ENCODE assay signal across 9 mouse cellular contexts in the genomic region with DNA sequence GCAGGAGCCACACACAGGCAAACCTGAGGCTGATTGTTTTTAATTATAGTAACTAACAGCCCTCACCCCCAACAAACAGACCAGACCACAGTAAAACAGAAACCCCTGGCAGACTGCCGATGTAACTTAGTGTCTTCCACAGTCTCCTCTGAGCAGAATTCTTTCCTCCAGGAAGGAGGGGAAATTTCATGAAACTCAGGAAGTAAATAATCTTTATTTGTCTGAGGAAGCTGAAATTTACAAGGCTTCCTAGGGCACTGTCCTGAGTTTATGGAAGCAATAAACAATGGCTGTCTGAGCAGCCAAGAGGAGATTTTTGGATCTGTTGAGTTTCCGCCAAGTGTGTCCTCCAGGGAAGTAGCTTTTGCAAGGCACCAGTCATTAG. TPM values are rescaled to one million over a fixed set of nuclear protein-coding genes. Genes with fewer than 3 reads are reported as not detected.
DNase-seq lines count a peak whose midpoint lies in the region; ATAC-seq and TF ChIP-seq lines count a peak whose summit lies in the region.
"Had no signal": no experiment of that assay in that cellular context is flagged by ENCODE, and none has a peak within 500 bp of the region (broad histone marks: within the 10 kb centered on the region; RNA-seq: fewer than 3 reads in every experiment).

No protein-coding gene starts in this region.

- intact Hi-C loops in left cerebral cortex, postnatal 36 days (cut with DNase I): loop anchor here (5.0 kb wide), 1 partner anchor 157 kb away; no protein-coding TSS in a partner anchor

- 0 out of 2 replicates have a peak, but pooled peaks cover under 1% of the 10 kb centered on the region for H3K36me3 ChIP-seq in heart, embryonic 10.5 days
- H3K36me3 ChIP-seq in embryonic facial prominence, embryonic 13.5 days: no peaks in the 10 kb centered on the region
- no peaks in the 10 kb centered on the region for H3K36me3 ChIP-seq in kidney, postnatal 0 days (ENCODE audit: insufficient read depth, low read length)
- H3K36me3 ChIP-seq: G1E had no signal

- DNase-seq in heart, embryonic 10.5 days (ENCODE audit: low spot score): no peak
- no peak for DNase-seq in heart, adult 8-10 months (ENCODE audit: low spot score)
- peak; percentile 84 for DNase-seq in kidney, postnatal 0 days (ENCODE audit: low spot score)
- peak; percentile 72 for DNase-seq in lung, postnatal 36 days
- DNase-seq in thymus, postnatal 4 days: no peak
- DNase-seq in left cerebral cortex, postnatal 36 days (ENCODE audit: low spot score in 2 of 2): no peak
- DNase-seq in thymus, postnatal 0 days (ENCODE audit: low spot score): no peak

- TF ChIP-seq CTCF in kidney, postnatal 0 days (IDR thresholded peaks at IDR 0.05; ENCODE audit: low read depth): no peak

- peaks cover 19% of the 10 kb centered on the region for H3K4me1 ChIP-seq in heart, embryonic 10.5 days
- peaks cover 11% of the 10 kb centered on the region for H3K4me1 ChIP-seq in embryonic facial prominence, embryonic 13.5 days
- 0 out of 2 replicates have a peak, but pooled peaks cover 3% of the 10 kb centered on the region for H3K4me1 ChIP-seq in kidney, postnatal 0 days (replicated peaks; ENCODE audit: insufficient read depth, low read length)

- H3K27me3 ChIP-seq in heart, embryonic 10.5 days (ENCODE audit: insufficient read depth, poor library complexity, severe bottlenecking): no peaks in the 10 kb centered on the region
- no peaks in the 10 kb centered on the region for H3K27me3 ChIP-seq in embryonic facial prominence, embryonic 13.5 days
- H3K27me3 ChIP-seq in kidney, postnatal 0 days (ENCODE audit: insufficient read depth, low read length): no peaks in the 10 kb centered on the region

- WGBS in heart, embryonic 10.5 days: 73% methylated on average over 2 of the region's 2 CpGs
- 44% methylated on average over 2 of the region's 2 CpGs for WGBS in embryonic facial prominence, embryonic 13.5 days
- 33% methylated on average over 2 of the region's 2 CpGs for WGBS in kidney, postnatal 0 days

- H3K27ac ChIP-seq in heart, embryonic 10.5 days: peak overlapping the region; percentile 66
- no peak overlapping the region; the same call in 1 of the 2 replicates for H3K27ac ChIP-seq in embryonic facial prominence, embryonic 13.5 days
- peak overlapping the region; percentile 78 for H3K27ac ChIP-seq in kidney, postnatal 0 days

- H3K9me3 ChIP-seq in heart, embryonic 10.5 days: no peaks in the 10 kb centered on the region
- H3K9me3 ChIP-seq in embryonic facial prominence, embryonic 13.5 days: no peaks in the 10 kb centered on the region
- H3K9me3 ChIP-seq in kidney, postnatal 0 days (replicated peaks; ENCODE audit: low read length): no peaks in the 10 kb centered on the region
- H3K9me3 ChIP-seq: G1E had no signal

- no peak for ATAC-seq in embryonic facial prominence, embryonic 13.5 days (ENCODE audit: insufficient number of reproducible peaks, insufficient read depth, low FRiP score, low TSS enrichment, low read depth)
- ATAC-seq in kidney, postnatal 0 days (replicated peaks; ENCODE audit: low FRiP score, low read depth): no peak

- no peak overlapping the region for H3K4me3 ChIP-seq in heart, embryonic 10.5 days
- H3K4me3 ChIP-seq in embryonic facial prominence, embryonic 13.5 days: no peak overlapping the region
- no peak overlapping the region for H3K4me3 ChIP-seq in kidney, postnatal 0 days (replicated peaks; ENCODE audit: low read depth, low read length)

- no peak overlapping the region; the same call in 1 of the 2 replicates for H3K9ac ChIP-seq in embryonic facial prominence, embryonic 13.5 days
- H3K9ac ChIP-seq in kidney, postnatal 0 days (ENCODE audit: low read depth, low read length): no peak overlapping the region

- peak overlapping the region; percentile 26 for H3K4me2 ChIP-seq in embryonic facial prominence, embryonic 13.5 days
- peak overlapping the region; percentile 36 for H3K4me2 ChIP-seq in kidney, postnatal 0 days (ENCODE audit: low read length)

RNA-seq across cellular contexts. Expression of a gene that starts 8.0 kb away (rescaled TPM):
- 29.7 and 41.7 TPM in 2 replicates for polyA plus RNA-seq in heart, embryonic 10.5 days (2016; fragmentation: Nextera tagmentation; extraction: Ambion mirVana)
- 10 to 100 TPM; 18.0 to 28.0 (median 23.2) TPM for total RNA-seq in heart, adult 8-10 months (2022)
- polyA plus RNA-seq in embryonic facial prominence, embryonic 13.5 days (2015; fragmentation: Nextera tagmentation; extraction: Ambion mirVana): 43.3 and 45.7 TPM in 2 replicates
- 32.1 and 36.7 TPM in 2 replicates for polyA plus RNA-seq in kidney, postnatal 0 days (2015; fragmentation: Nextera tagmentation; extraction: Ambion mirVana)
- total RNA-seq in left cerebral cortex, postnatal 36 days (2021): 10 to 100 TPM; 67.4 to 72.0 TPM
- 48.6 and 52.5 TPM in 2 replicates for polyA plus RNA-seq in thymus, postnatal 0 days (2015; fragmentation: Nextera tagmentation; extraction: Ambion mirVana)

RNA-seq across cellular contexts. Expression of a gene that starts 20.5 kb away (rescaled TPM):
- polyA plus RNA-seq in heart, embryonic 10.5 days (2016; fragmentation: Nextera tagmentation; extraction: Ambion mirVana): 20.3 and 21.6 TPM in 2 replicates
- 10 to 100 TPM; 65.6 to 80.8 (median 72.3) TPM for total RNA-seq in heart, adult 8-10 months (2022)
- 15.9 and 16.1 TPM in 2 replicates for polyA plus RNA-seq in embryonic facial prominence, embryonic 13.5 days (2015; fragmentation: Nextera tagmentation; extraction: Ambion mirVana)
- 31.8 and 34.2 TPM in 2 replicates for polyA plus RNA-seq in kidney, postnatal 0 days (2015; fragmentation: Nextera tagmentation; extraction: Ambion mirVana)
- 1 to 10 TPM; 6.5 to 6.9 TPM for total RNA-seq in left cerebral cortex, postnatal 36 days (2021)
- 13.1 and 15.0 TPM in 2 replicates for polyA plus RNA-seq in thymus, postnatal 0 days (2015; fragmentation: Nextera tagmentation; extraction: Ambion mirVana)

RNA-seq across cellular contexts. Expression of a gene that starts 47.4 kb away (rescaled TPM):
- 23.6 and 33.3 TPM in 2 replicates for polyA plus RNA-seq in heart, embryonic 10.5 days (2016; fragmentation: Nextera tagmentation; extraction: Ambion mirVana)
- 10 to 100 TPM; 31.8 to 42.6 (median 37.9) TPM for total RNA-seq in heart, adult 8-10 months (2022)
- polyA plus RNA-seq in embryonic facial prominence, embryonic 13.5 days (2015; fragmentation: Nextera tagmentation; extraction: Ambion mirVana): 26.4 and 28.5 TPM in 2 replicates
- 29.9 and 33.4 TPM in 2 replicates for polyA plus RNA-seq in kidney, postnatal 0 days (2015; fragmentation: Nextera tagmentation; extraction: Ambion mirVana)
- 10 to 100 TPM; 21.3 to 30.7 TPM for total RNA-seq in left cerebral cortex, postnatal 36 days (2021)
- 19.1 and 22.2 TPM in 2 replicates for polyA plus RNA-seq in thymus, postnatal 0 days (2015; fragmentation: Nextera tagmentation; extraction: Ambion mirVana)

Comparison
In these comparisons a context has a peak if more than half of its experiments do, and no peak if none do; other contexts are left out.
1. DNase-seq: peak in kidney, postnatal 0 days (single experiment) and lung, postnatal 36 days (single experiment); none in heart, embryonic 10.5 days (single experiment), heart, adult 8-10 months (single experiment), thymus, postnatal 4 days (single experiment), left cerebral cortex, postnatal 36 days (0 of 2) and thymus, postnatal 0 days (single experiment).